Mouse (Mus musculus) embryonic facial prominence, embryonic 11.5 days (tissue): Measurements from ENCODE around the gene Col24a1. TPM values are rescaled to one million over a fixed set of nuclear protein-coding genes. Genes with fewer than 3 reads are reported as not detected.

Experiments used
- ATAC-seq: fragments of 200-750 bp; cut with Nextera tagmentation; replicated peaks from 2 replicates; pipeline ENCODE4 v1.8.0; 2017; ENCODE audit warnings: low read depth; ENCODE audit not compliant: insufficient number of reproducible peaks, low FRiP score, low TSS enrichment
- DNase-seq: peaks from one replicate; pipeline ENCODE4 v3.0.0-alpha.2; 2015; ENCODE audit warnings: low spot score
- H3K27ac ChIP-seq: fragments of 300-500 bp; sonication (generic); replicated peaks from 2 replicates; pipeline ENCODE4 v1.5.1; 2014; ENCODE audit warnings: mild to moderate bottlenecking, low read depth, low read length, control low read depth
- H3K27me3 ChIP-seq: fragments of 300-500 bp; sonication (generic); 2 replicates; pipeline ENCODE4 v1.6.1; 2014; ENCODE audit warnings: mild to moderate bottlenecking, low read length, moderate library complexity, mixed read lengths; ENCODE audit not compliant: control insufficient read depth, insufficient read depth
- H3K36me3 ChIP-seq: fragments of 300-500 bp; sonication (generic); replicated peaks from 2 replicates; pipeline ENCODE4 v1.6.1; 2014; ENCODE audit warnings: low read depth, mild to moderate bottlenecking, low read length, moderate library complexity, mixed read lengths; ENCODE audit not compliant: control insufficient read depth, insufficient read depth
- H3K4me1 ChIP-seq: fragments of 300-500 bp; sonication (generic); 2 replicates; pipeline ENCODE4 v1.6.1; 2014; ENCODE audit warnings: low read length, mixed read lengths; ENCODE audit not compliant: control insufficient read depth, insufficient read depth
- H3K4me2 ChIP-seq: fragments of 300-500 bp; sonication (generic); 2 replicates; pipeline ENCODE4 v1.6.1; 2014; ENCODE audit warnings: low read depth, mild to moderate bottlenecking, control low read depth, low read length, moderate library complexity
- H3K4me3 ChIP-seq: fragments of 300-500 bp; sonication (generic); 2 replicates; pipeline ENCODE4 v1.5.1; 2014; ENCODE audit warnings: low read depth, low read length, control low read depth
- H3K9ac ChIP-seq: fragments of 300-500 bp; sonication (generic); replicated peaks from 2 replicates; pipeline ENCODE4 v1.6.1; 2014; ENCODE audit warnings: mild to moderate bottlenecking, control low read depth, low read length
- H3K9me3 ChIP-seq: fragments of 300-500 bp; sonication (generic); replicated peaks from 2 replicates; pipeline ENCODE4 v1.6.1; 2016; ENCODE audit warnings: mild to moderate bottlenecking, low read length, inconsistent platforms, mixed read lengths; ENCODE audit not compliant: control insufficient read depth
- WGBS: fragments of 180-500 bp; shearing (Covaris S2); extraction: QIAGEN DNeasy Blood & Tissue Kit; methylation state at CpG from one replicate; pipeline ENCODE4 v1.1.7; 2014; 5-methylcytosine and 5-hydroxymethylcytosine counted together
- polyA plus RNA-seq: library from polyadenylated mRNA; unstranded; fragments of >200 nt; fragmentation: Nextera tagmentation; extraction: Ambion mirVana; gene quantifications from 2 replicates; pipeline ENCODE4 v1.2.1, GENCODE M21; 2014

Gene Col24a1
- polyA plus RNA-seq, 1 experiment from 2014 or later = 2.1 TPM

GRCm38 (mm10) chr3:145402994-145403393 lies 110.7 kb downstream of the Col24a1 start:
- no peak for ATAC-seq
- WGBS = 75% methylated on average over 6 of the region's 6 CpGs
- H3K27me3 ChIP-seq = no peaks in the 10 kb centered on the region
- no peaks in the 10 kb centered on the region for H3K4me1 ChIP-seq
- H3K9ac ChIP-seq = no peak overlapping the region
- H3K4me3 ChIP-seq = no peak overlapping the region
- no peaks in the 10 kb centered on the region for H3K36me3 ChIP-seq
- H3K4me2 ChIP-seq = no peak overlapping the region
- H3K9me3 ChIP-seq = no peaks in the 10 kb centered on the region
- no peak overlapping the region for H3K27ac ChIP-seq
- DNase-seq = no peak

- Histone ChIP-seq H3K4me3 (no peak overlapping the region), H3K27ac (no peak overlapping the region), H3K9ac (no peak overlapping the region), H3K27me3 (no peaks in the 10 kb centered on the region), H3K4me1 (no peaks in the 10 kb centered on the region), H3K4me2 (no peak overlapping the region), H3K9me3 (no peaks in the 10 kb centered on the region), H3K36me3 (no peaks in the 10 kb centered on the region)
- WGBS = 65% methylated on average over 3 of the region's 3 CpGs
- no peak for DNase-seq
- ATAC-seq = no peak
Observed at GRCm38 (mm10) chr3:145408045-145408444, 115.8 kb downstream of the Col24a1 start.

GRCm38 (mm10) chr3:145412137-145412536 lies 119.9 kb downstream of the Col24a1 start:
- H3K4me2 ChIP-seq = no peak overlapping the region
- WGBS = 33% methylated on average over 4 of the region's 4 CpGs
- H3K4me3 ChIP-seq = no peak overlapping the region
- H3K27ac ChIP-seq = no peak overlapping the region
- no peaks in the 10 kb centered on the region for H3K36me3 ChIP-seq
- no peaks in the 10 kb centered on the region for H3K27me3 ChIP-seq
- H3K4me1 ChIP-seq = no peaks in the 10 kb centered on the region
- ATAC-seq = no peak
- peak; percentile 14 for DNase-seq
- no peaks in the 10 kb centered on the region for H3K9me3 ChIP-seq
- no peak overlapping the region for H3K9ac ChIP-seq

- WGBS = 93% methylated on average over 3 of the region's 3 CpGs
- no peaks in the 10 kb centered on the region for H3K36me3 ChIP-seq
- H3K4me1 ChIP-seq = no peaks in the 10 kb centered on the region
- no peak overlapping the region for H3K27ac ChIP-seq
- DNase-seq (no peak), ATAC-seq (no peak)
- no peaks in the 10 kb centered on the region for H3K9me3 ChIP-seq
- no peak overlapping the region for H3K4me2 ChIP-seq
- H3K4me3 ChIP-seq = no peak overlapping the region
- no peak overlapping the region for H3K9ac ChIP-seq
- H3K27me3 ChIP-seq = no peaks in the 10 kb centered on the region
Observed at GRCm38 (mm10) chr3:145414362-145414761, 122.1 kb downstream of the Col24a1 start.

GRCm38 (mm10) chr3:145417809-145418208 lies 125.5 kb downstream of the Col24a1 start:
- 76% methylated on average over 9 of the region's 9 CpGs for WGBS
- no peak for DNase-seq
- H3K36me3 ChIP-seq = no peaks in the 10 kb centered on the region
- H3K27me3 ChIP-seq = no peaks in the 10 kb centered on the region
- no peak overlapping the region for H3K4me2 ChIP-seq
- H3K4me3 ChIP-seq = no peak overlapping the region
- H3K4me1 ChIP-seq = no peaks in the 10 kb centered on the region
- H3K9ac ChIP-seq = no peak overlapping the region
- H3K9me3 ChIP-seq = no peaks in the 10 kb centered on the region
- ATAC-seq = no peak
- no peak overlapping the region for H3K27ac ChIP-seq

- Histone ChIP-seq H3K36me3 (no peaks in the 10 kb centered on the region), H3K9me3 (no peaks in the 10 kb centered on the region), H3K4me3 (no peak overlapping the region), H3K4me1 (no peaks in the 10 kb centered on the region), H3K9ac (no peak overlapping the region), H3K27me3 (no peaks in the 10 kb centered on the region), H3K4me2 (no peak overlapping the region), H3K27ac (no peak overlapping the region)
- WGBS = 82% methylated on average over 2 of the region's 2 CpGs
- ATAC-seq = no peak
- no peak for DNase-seq
Observed at GRCm38 (mm10) chr3:145420421-145420820, 128.1 kb downstream of the Col24a1 start.

GRCm38 (mm10) chr3:145422044-145422443 lies 129.8 kb downstream of the Col24a1 start:
- H3K9ac ChIP-seq = no peak overlapping the region
- H3K4me3 ChIP-seq = no peak overlapping the region
- DNase-seq = no peak
- 89% methylated on average over 3 of the region's 3 CpGs for WGBS
- ATAC-seq = no peak
- no peak overlapping the region for H3K27ac ChIP-seq
- no peaks in the 10 kb centered on the region for H3K36me3 ChIP-seq
- no peaks in the 10 kb centered on the region for H3K4me1 ChIP-seq
- no peaks in the 10 kb centered on the region for H3K27me3 ChIP-seq
- H3K9me3 ChIP-seq = no peaks in the 10 kb centered on the region
- H3K4me2 ChIP-seq = no peak overlapping the region

GRCm38 (mm10) chr3:145438352-145438751 lies 146.1 kb downstream of the Col24a1 start:
- Histone ChIP-seq H3K9me3 (no peaks in the 10 kb centered on the region), H3K4me2 (no peak overlapping the region), H3K4me1 (no peaks in the 10 kb centered on the region), H3K27me3 (no peaks in the 10 kb centered on the region), H3K27ac (no peak overlapping the region), H3K9ac (no peak overlapping the region), H3K4me3 (no peak overlapping the region), H3K36me3 (no peaks in the 10 kb centered on the region)
- no peak for DNase-seq
- WGBS = 81% methylated on average over 7 of the region's 7 CpGs
- no peak for ATAC-seq
